Mouse (Mus musculus) heart, embryonic 10.5 days (tissue): ENCODE data around the gene Gm26566. TPM values are rescaled to one million over a fixed set of nuclear protein-coding genes. Genes with fewer than 3 reads are reported as not detected.
A peak's percentile ranks its signal among the peaks of the same experiment; 100 is the strongest.

ENCODE experiments used
- DNase-seq: peaks from one replicate; pipeline ENCODE4 v3.0.0-alpha.2; 2017; ENCODE audit warnings: low spot score
- H3K27ac ChIP-seq: fragments of 300-500 bp; sonication (generic); 2 replicates; pipeline ENCODE4 v1.5.1; 2016; ENCODE audit warnings: mild to moderate bottlenecking
- H3K27me3 ChIP-seq: fragments of 300-500 bp; sonication (generic); 2 replicates; pipeline ENCODE4 v1.6.1; 2016; ENCODE audit warnings: mild to moderate bottlenecking; ENCODE audit not compliant: poor library complexity, insufficient read depth, severe bottlenecking
- H3K36me3 ChIP-seq: fragments of 300-500 bp; sonication (generic); 2 replicates; pipeline ENCODE4 v1.6.1; 2016; ENCODE audit warnings: mild to moderate bottlenecking, moderate library complexity
- H3K4me1 ChIP-seq: fragments of 300-500 bp; sonication (generic); 2 replicates; pipeline ENCODE4 v1.6.1; 2016; ENCODE audit warnings: mild to moderate bottlenecking
- H3K4me3 ChIP-seq: fragments of 300-500 bp; sonication (generic); 2 replicates; pipeline ENCODE4 v1.5.1; 2016; ENCODE audit warnings: mild to moderate bottlenecking, moderate library complexity
- H3K9me3 ChIP-seq: fragments of 300-500 bp; sonication (generic); 2 replicates; pipeline ENCODE4 v1.6.1; 2016; ENCODE audit warnings: mild to moderate bottlenecking, moderate library complexity
- WGBS: fragments of 180-500 bp; shearing (Covaris S2); methylation state at CpG from one replicate; pipeline ENCODE4 v1.1.7; 2016; 5-methylcytosine and 5-hydroxymethylcytosine counted together
- polyA plus RNA-seq: library from polyadenylated mRNA; unstranded; fragments of >200 nt; fragmentation: Nextera tagmentation; extraction: Ambion mirVana; gene quantifications from 2 replicates; pipeline ENCODE4 v1.2.1, GENCODE M21; 2016

Gene Gm26566
- 1.1 and 1.2 TPM in 2 replicates for polyA plus RNA-seq

GRCm38 (mm10) chr4:88721791-88722721 lies at the start of gene Gm26566, which contains the start of gene Klhl9:
Gm26566 (plus strand) TSS chr4:88721805.
Klhl9 (minus strand) TSS chr4:88722465.
- H3K4me1 ChIP-seq, result peaks cover 14% of the 10 kb centered on the region
- peak within 1 kb of the TSS; percentile 98 for H3K4me3 ChIP-seq
- no peaks in the 10 kb centered on the region for H3K9me3 ChIP-seq
- peak; percentile 98 for DNase-seq
- H3K27me3 ChIP-seq, result no peaks in the 10 kb centered on the region
- H3K36me3 ChIP-seq, result peaks cover 22% of the 10 kb centered on the region
- under 1% methylated on average over 82 of the region's 82 CpGs for WGBS
- H3K27ac ChIP-seq, result peak within 1 kb of the TSS; percentile 100

- Histone ChIP-seq H3K9me3 (no peaks in the 10 kb centered on the region), H3K4me3 (no peak within 1 kb of the TSS), H3K36me3 (no peaks in the 10 kb centered on the region), H3K4me1 (no peaks in the 10 kb centered on the region), H3K27ac (no peak within 1 kb of the TSS), H3K27me3 (no peaks in the 10 kb centered on the region)
- 86% methylated on average over 1 of the region's 1 CpGs for WGBS
- no peak for DNase-seq
Observed at GRCm38 (mm10) chr4:88676824-88677223, 44.8 kb upstream of the Gm26566 start, which contains the start of gene Ifna16. Ifna16 (minus strand) TSS chr4:88676924.

DNA sequence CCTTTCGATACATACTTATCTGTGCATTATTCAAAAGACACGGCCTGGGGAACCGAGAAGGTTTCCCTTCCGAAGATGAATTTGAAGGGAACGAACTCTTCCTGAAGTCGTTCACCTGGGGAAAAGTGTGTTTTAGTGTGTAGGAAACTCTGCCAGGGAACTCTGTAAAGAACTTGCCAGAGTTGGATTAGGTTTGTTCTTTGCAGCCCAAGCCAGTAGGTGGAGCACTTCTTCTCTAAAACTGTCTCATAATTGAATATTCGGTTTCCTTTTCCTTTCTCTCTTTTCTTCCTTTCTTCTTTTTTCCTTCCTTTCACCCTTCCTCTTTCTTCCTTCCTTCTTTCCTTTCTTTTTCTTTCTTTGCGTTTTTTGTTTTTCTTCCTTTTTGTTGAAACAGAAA lies 41.2 kb upstream of the Gm26566 start:
- Histone ChIP-seq H3K27ac (no peak overlapping the region), H3K9me3 (no peaks in the 10 kb centered on the region), H3K4me3 (no peak overlapping the region), H3K4me1 (no peaks in the 10 kb centered on the region), H3K27me3 (no peaks in the 10 kb centered on the region), H3K36me3 (no peaks in the 10 kb centered on the region)
- 49% methylated on average over 8 of the region's 8 CpGs for WGBS
- DNase-seq, result no peak

- Histone ChIP-seq H3K27ac (no peak overlapping the region), H3K4me3 (no peak overlapping the region), H3K4me1 (no peaks in the 10 kb centered on the region), H3K27me3 (no peaks in the 10 kb centered on the region), H3K9me3 (no peaks in the 10 kb centered on the region), H3K36me3 (no peaks in the 10 kb centered on the region)
- DNase-seq, result no peak
- WGBS, result 76% methylated on average over 3 of the region's 3 CpGs
Observed at GRCm38 (mm10) chr4:88681353-88681752, 40.3 kb upstream of the Gm26566 start.

GRCm38 (mm10) chr4:88683812-88684211 lies 37.8 kb upstream of the Gm26566 start, which contains the start of gene Ifna2:
Ifna2 (minus strand) TSS chr4:88683912.
- no peak for DNase-seq
- no peaks in the 10 kb centered on the region for H3K27me3 ChIP-seq
- no peaks in the 10 kb centered on the region for H3K4me1 ChIP-seq
- no peak within 1 kb of the TSS for H3K4me3 ChIP-seq
- no peaks in the 10 kb centered on the region for H3K36me3 ChIP-seq
- WGBS, result 85% methylated on average over 1 of the region's 1 CpGs
- H3K9me3 ChIP-seq, result no peaks in the 10 kb centered on the region
- H3K27ac ChIP-seq, result no peak within 1 kb of the TSS

DNA sequence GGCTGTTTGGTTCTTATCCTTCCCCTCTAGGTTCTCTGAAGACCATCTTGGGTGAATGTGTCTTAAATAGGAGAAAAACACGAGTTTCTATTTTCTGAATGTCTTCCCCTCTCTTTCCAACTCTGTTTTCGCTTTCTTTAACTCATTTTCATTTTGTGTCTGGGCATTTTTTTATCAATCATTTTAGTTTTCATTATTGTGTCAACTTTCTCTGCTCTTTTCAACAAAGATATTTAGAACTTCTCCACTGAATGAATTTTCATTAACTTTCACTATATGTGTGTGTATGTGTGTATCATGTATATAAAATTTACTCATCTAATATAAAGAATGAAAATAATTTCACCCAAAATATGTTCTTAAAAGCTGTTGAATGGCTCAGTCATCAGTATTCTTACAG lies 30.3 kb upstream of the Gm26566 start, which contains the start of gene Ifnab:
TSS of gene Ifnab (minus strand) at position 101 of the 400 bp plus-strand sequence.
- Histone ChIP-seq H3K27me3 (no peaks in the 10 kb centered on the region), H3K36me3 (no peaks in the 10 kb centered on the region), H3K4me3 (no peak within 1 kb of the TSS), H3K9me3 (no peaks in the 10 kb centered on the region), H3K27ac (no peak within 1 kb of the TSS), H3K4me1 (no peaks in the 10 kb centered on the region)
- WGBS, result 64% methylated on average over 2 of the region's 2 CpGs
- no peak for DNase-seq

DNA sequence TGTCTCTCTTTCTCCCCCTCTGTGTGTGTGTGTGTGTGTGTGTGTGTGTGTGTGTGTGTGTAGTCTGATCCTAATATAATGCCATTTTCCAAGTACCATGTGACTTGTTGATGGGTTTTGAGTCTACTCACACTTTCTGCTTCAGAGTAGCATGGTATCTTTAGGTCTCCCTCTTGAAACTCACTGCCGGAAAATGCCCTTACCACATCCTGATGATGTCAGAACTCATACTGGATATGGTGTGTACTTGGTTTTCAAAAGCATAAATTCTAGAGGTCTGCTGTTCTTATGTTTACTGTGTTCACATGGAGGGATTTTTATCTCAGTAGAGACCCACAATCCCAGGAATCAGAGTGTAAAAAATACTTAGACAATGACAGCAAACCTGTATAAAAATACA lies 29.1 kb upstream of the Gm26566 start:
- WGBS, result 77% methylated on average over 1 of the region's 1 CpGs
- H3K4me3 ChIP-seq, result no peak overlapping the region
- H3K9me3 ChIP-seq, result no peaks in the 10 kb centered on the region
- H3K36me3 ChIP-seq, result no peaks in the 10 kb centered on the region
- no peak overlapping the region for H3K27ac ChIP-seq
- no peaks in the 10 kb centered on the region for H3K27me3 ChIP-seq
- no peak for DNase-seq
- no peaks in the 10 kb centered on the region for H3K4me1 ChIP-seq

DNA sequence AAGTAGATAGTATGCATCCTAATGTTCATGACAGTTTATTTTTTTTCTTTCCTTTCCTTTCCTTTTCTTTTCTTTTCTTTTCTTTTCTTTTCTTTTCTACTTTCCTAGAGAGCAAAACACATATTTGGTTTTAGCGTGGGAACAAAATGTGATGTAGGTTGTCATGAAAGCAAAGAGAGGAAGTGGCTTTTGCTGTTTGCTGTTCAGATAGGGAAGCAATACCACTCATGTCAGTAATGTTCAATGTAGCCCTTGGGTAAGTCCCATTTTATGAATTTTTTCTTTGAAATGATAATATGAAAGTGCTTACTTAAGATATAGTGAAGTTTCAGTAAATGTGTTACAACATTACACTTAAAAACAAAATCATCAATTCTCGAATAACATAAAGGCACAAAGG lies 28.2 kb upstream of the Gm26566 start:
- WGBS, result 78% methylated on average over 2 of the region's 2 CpGs
- no peaks in the 10 kb centered on the region for H3K9me3 ChIP-seq
- H3K4me1 ChIP-seq, result no peaks in the 10 kb centered on the region
- H3K27ac ChIP-seq, result no peak overlapping the region
- no peak overlapping the region for H3K4me3 ChIP-seq
- H3K36me3 ChIP-seq, result no peaks in the 10 kb centered on the region
- H3K27me3 ChIP-seq, result no peaks in the 10 kb centered on the region
- no peak for DNase-seq

DNA sequence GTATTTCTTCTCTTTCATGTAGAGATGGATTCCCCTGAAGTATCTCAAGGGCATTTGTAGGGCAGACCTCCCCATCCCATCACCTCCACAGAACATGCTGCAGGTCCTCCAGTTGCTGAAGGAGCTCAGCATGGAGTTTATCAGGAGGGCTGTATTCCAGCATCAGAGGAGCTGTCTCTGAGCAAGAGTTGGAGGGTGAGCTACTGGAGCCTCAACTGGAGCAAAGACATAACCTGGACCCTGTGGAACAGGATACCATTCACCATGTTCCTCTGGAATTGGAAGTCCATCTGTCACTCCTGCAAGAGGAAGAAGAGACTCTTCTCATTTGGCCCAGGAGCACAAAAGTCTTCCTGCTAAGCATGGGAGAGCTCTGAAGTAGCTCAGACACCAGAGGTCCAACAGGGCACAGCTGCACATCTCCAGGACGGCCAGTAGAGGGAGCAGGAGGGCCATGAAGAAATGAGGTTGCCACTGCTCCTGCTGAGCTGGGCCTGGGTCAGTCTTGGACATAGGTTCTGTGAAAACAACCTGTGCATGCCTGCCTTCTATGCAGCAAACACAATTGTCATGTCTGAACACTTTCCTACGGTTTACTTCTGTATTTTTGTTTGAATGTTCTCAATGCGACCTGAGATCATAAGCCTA lies 25.2 kb upstream of the Gm26566 start:
- H3K27ac ChIP-seq, result no peak overlapping the region
- 24% methylated on average over 3 of the region's 3 CpGs for WGBS
- peak; percentile 88 for DNase-seq
- H3K4me3 ChIP-seq, result no peak overlapping the region
- H3K36me3 ChIP-seq, result no peaks in the 10 kb centered on the region
- no peaks in the 10 kb centered on the region for H3K27me3 ChIP-seq
- H3K4me1 ChIP-seq, result no peaks in the 10 kb centered on the region
- no peaks in the 10 kb centered on the region for H3K9me3 ChIP-seq

GRCm38 (mm10) chr4:88697108-88697507 lies 24.5 kb upstream of the Gm26566 start:
- Histone ChIP-seq H3K9me3 (no peaks in the 10 kb centered on the region), H3K4me1 (no peaks in the 10 kb centered on the region), H3K36me3 (no peaks in the 10 kb centered on the region), H3K27ac (no peak overlapping the region), H3K27me3 (no peaks in the 10 kb centered on the region), H3K4me3 (no peak overlapping the region)
- DNase-seq, result no peak
- 58% methylated on average over 6 of the region's 6 CpGs for WGBS

DNA sequence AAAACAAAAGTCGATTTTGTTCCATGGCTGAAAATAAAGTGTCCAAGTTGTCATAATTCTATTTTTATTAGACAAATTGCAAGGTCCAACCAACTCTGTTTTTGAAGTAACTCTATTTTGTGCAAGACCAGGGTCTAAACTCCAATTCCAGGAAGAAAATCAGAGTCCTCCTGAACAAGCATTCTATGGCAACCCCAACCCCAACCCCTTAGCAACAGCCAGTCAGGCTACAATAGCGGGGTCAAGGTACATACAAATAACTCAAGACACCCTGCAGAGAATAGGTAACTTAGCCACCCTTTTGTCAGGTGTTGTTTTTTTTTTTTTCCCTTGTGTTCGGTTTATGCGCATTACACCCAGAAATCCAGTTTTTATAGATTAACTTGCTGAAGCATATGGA lies 23.9 kb upstream of the Gm26566 start:
- Histone ChIP-seq H3K9me3 (no peaks in the 10 kb centered on the region), H3K4me3 (no peak overlapping the region)
- 81% methylated on average over 4 of the region's 4 CpGs for WGBS

GRCm38 (mm10) chr4:88698781-88699180 lies 22.8 kb upstream of the Gm26566 start:
- H3K4me1 ChIP-seq, result no peaks in the 10 kb centered on the region
- no peak for DNase-seq
- H3K9me3 ChIP-seq, result no peaks in the 10 kb centered on the region
- H3K27ac ChIP-seq, result no peak overlapping the region
- 77% methylated on average over 5 of the region's 5 CpGs for WGBS
- H3K27me3 ChIP-seq, result no peaks in the 10 kb centered on the region
- no peaks in the 10 kb centered on the region for H3K36me3 ChIP-seq
- no peak overlapping the region for H3K4me3 ChIP-seq

More for the DNA sequence above, 23.9 kb upstream of the Gm26566 start:
- Histone ChIP-seq H3K36me3 (no peaks in the 10 kb centered on the region), H3K4me1 (no peaks in the 10 kb centered on the region), H3K27me3 (no peaks in the 10 kb centered on the region), H3K27ac (no peak overlapping the region)
- no peak for DNase-seq

DNA sequence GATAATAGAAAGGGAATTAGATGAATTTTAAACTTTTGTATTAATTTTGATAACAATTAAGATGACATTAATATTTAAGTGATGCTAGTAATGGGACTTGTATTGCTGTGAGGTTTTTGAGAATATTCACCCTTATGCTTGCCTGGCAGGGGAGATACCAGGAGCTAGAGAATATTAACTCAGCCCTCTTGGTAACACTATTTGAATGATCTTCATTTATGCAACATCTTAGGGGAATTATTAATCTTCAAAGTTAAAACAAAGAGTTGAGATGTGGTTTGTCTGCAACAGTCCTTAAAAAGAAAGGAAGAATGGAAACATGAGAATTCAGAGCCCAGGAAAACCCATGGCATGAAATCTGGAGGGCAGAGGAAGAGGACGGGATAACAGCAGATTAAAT lies 22.3 kb upstream of the Gm26566 start:
- Histone ChIP-seq H3K27me3 (no peaks in the 10 kb centered on the region), H3K36me3 (no peaks in the 10 kb centered on the region), H3K9me3 (no peaks in the 10 kb centered on the region), H3K27ac (no peak overlapping the region), H3K4me1 (no peaks in the 10 kb centered on the region), H3K4me3 (no peak overlapping the region)
- DNase-seq, result no peak
- 65% methylated on average over 1 of the region's 1 CpGs for WGBS
